Mouse (Mus musculus): ENCODE data around the gene Ephx1. TPM values are rescaled to one million over a fixed set of nuclear protein-coding genes. Genes with fewer than 3 reads are reported as not detected.
"Not testable (repeated sequence)": the region's sequence is repeated elsewhere in the genome, so short reads cannot be mapped to it uniquely, and the experiment has no call there.

The Ephx1 gene
- total RNA-seq, 4 experiments from 2014 or later = 35.3 to 51.3 (median 47.1) TPM

GRCm38 (mm10) chr1:181014731-181015500, 5.8 kb downstream of the Ephx1 start:
- peak; percentile 74 for DNase-seq (ENCODE audit: low spot score)

DNA sequence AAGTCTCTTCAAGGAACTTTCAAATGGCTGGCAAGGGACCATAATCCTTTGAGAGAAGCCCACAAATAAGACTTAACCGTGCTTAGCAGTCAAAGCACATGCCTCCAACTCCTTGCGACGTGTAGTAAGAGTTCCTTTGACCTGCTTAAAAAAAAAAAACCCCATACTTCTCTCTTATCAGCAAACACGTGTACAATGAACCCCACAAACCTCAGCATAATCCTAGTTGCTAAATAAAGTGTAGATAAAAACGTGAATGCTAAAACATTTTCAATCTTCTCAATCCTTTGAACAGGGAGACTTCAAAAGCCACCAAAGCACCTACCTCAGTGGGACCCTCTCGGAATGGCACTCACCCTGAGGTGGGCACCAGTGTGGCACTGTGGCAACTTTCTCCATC, 7.3 kb downstream of the Ephx1 start:
- DNase-seq (ENCODE audit: low spot score) = no peak

GRCm38 (mm10) chr1:181012416-181012815, 8.3 kb downstream of the Ephx1 start:
- no peak for DNase-seq (ENCODE audit: low spot score)

DNA sequence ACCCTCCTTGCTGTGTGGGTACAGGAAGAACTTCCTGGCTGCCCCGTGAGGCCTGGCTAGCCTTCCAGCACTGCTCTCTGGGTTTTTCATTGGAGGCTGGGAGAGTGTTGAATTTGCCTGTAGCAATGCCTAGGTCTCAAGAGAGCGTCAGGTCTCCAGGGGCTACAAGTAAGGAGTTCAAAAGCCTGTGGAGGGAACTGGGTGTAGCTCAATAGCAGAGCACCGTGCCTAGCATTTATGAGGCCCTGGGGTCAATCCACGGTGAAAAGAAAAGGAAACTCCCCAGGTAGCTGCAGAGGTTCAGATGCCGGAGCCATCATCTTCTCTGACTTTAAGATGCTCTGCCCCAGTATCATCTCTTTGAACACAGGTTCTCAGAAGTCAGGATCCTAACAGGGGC, 9.1 kb downstream of the Ephx1 start:
- DNase-seq (ENCODE audit: low spot score) = no peak

DNA sequence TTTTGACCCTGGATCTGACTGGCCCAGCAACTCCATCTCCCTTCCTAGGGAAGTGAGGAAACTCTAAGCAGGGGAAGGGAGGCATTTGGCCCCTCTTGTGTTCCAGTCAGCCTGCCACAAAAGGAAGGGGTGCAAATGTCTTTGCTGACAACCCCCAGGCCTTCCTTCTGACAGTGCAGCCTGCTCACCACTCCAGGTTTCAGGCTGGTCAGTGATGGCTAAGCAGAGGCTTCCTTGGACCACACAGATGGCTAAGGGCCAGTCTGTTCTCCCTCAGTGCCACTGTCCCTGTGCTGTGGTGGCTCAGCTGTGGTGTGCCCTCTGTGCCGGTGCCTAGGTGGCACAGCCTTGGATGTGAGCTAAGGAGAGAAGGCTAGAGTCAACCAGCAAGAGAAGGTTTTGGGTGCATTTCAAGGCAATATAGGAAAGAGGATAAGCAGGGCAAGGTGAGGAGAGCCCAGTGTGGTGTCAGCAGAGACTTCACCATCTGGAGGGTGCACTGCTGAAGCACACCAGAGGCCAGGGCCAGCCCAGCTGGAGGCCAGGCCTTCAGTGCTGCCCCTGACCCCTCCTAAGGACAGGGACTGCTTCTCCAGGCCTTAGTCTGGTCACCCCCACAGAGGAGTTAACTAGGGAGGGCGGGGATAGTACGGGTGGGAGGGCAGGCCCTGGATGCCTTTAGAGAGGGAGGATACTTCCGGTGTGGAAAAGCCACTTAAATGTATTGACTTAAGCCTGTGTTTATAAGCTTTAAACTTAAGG, 10.4 kb downstream of the Ephx1 start:
- no peak for DNase-seq (ENCODE audit: low spot score)

DNA sequence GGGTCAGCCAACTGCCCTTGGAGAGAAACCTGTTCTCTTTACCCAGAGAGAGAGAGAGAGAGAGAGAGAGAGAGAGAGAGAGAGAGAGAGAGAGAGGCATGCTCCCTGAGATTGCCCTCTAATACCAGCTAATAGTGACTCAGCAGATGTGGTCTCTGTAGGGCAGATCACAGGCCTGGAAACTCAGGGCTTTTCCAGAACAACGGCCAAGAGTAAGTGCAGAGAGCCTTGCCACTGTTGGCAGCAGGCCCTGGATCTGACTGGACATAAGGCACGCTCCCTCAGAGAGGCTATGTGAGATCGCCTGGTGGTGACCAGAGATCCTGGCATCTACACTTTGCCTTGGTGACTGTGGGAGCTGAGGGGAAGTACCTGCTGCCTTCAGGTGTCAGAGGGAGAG, 10.9 kb downstream of the Ephx1 start:
- peak; percentile 71 for DNase-seq (ENCODE audit: low spot score)

- DNase-seq (ENCODE audit: low spot score) = no peak
These were observed 11.6 kb downstream of the Ephx1 start for GRCm38 (mm10) chr1:181009011-181009590.

GRCm38 (mm10) chr1:181008266-181008665, 12.4 kb downstream of the Ephx1 start:
- DNase-seq (ENCODE audit: low spot score) = peak; percentile 42

GRCm38 (mm10) chr1:181007831-181008230, 12.9 kb downstream of the Ephx1 start:
- DNase-seq (ENCODE audit: low spot score) = no peak

DNA sequence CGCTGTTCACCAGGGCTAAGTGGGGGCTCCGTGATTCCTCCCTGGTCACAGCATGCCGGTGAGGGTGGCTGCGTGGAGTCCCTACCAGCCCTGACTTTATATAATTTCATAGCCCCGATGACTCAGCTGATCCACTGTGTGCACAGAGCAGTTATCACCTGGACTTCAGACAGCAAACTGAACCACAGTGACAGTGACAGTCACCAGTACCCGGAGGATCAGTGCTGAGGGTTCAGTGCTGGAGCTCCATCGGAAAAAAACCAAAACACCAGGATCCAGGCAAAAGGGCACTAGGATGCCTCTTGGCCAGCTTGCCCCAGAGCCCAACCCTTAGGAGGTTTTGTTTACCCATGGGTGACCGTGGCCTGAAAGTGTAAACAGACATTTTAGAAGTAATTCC, 15.4 kb downstream of the Ephx1 start:
- no peak for DNase-seq (ENCODE audit: low spot score)

GRCm38 (mm10) chr1:181003790-181004189, 16.9 kb downstream of the Ephx1 start:
- no peak for DNase-seq (ENCODE audit: low spot score)

DNA sequence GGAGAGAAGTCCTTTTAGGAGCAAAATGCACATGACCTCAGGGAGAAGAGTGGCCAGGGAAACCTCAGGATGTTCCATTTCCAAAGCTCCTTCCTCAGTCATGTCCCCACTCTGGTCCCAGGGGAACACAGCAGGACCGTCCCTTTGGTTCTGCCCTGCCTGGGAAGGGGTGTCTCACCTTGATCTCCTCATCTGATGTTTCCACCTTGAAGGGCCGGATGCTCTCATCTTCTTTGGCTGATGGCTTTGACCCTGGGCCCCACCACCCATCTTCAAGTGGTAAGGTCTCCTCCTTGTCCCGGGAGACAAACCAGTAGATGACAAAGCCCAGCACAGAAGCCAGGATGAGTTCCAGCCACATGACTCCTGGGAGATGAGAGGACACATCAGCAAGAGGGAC, 19.1 kb downstream of the Ephx1 start:
- DNase-seq (ENCODE audit: low spot score) = no peak

- no peak for DNase-seq (ENCODE audit: low spot score)
These were observed 19.5 kb downstream of the Ephx1 start for GRCm38 (mm10) chr1:181001217-181001616.

GRCm38 (mm10) chr1:181000501-181001092, 20.1 kb downstream of the Ephx1 start:
- DNase-seq (ENCODE audit: low spot score) = no peak

DNA sequence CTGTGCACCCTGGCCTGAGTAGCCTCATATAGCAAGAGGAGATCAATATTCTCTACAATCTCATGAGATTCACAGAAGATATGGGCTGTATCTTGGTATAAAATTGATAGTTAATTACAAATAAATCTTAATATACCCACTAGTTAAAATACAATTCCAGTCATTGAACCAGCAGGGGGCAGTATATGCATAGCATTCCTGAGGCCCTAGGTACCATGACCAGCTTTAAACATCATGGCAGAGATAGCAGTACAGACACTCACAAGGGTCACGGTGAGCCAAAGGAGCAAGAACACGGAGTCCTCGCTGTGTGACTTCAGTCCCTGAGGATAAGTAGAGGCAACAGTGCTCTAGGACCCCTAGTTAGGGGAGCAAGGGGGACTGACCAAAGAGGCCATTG, 28.6 kb downstream of the Ephx1 start:
- peak; percentile 73 for DNase-seq (ENCODE audit: low spot score)

GRCm38 (mm10) chr1:180990671-180991070, 30.0 kb downstream of the Ephx1 start:
- no peak for DNase-seq (ENCODE audit: low spot score)

- DNase-seq (ENCODE audit: low spot score) = peak; percentile 65
These were observed 32.9 kb downstream of the Ephx1 start for GRCm38 (mm10) chr1:180987759-180988158.

GRCm38 (mm10) chr1:180986701-180987100, 34.0 kb downstream of the Ephx1 start:
- DNase-seq (ENCODE audit: low spot score) = no peak

DNA sequence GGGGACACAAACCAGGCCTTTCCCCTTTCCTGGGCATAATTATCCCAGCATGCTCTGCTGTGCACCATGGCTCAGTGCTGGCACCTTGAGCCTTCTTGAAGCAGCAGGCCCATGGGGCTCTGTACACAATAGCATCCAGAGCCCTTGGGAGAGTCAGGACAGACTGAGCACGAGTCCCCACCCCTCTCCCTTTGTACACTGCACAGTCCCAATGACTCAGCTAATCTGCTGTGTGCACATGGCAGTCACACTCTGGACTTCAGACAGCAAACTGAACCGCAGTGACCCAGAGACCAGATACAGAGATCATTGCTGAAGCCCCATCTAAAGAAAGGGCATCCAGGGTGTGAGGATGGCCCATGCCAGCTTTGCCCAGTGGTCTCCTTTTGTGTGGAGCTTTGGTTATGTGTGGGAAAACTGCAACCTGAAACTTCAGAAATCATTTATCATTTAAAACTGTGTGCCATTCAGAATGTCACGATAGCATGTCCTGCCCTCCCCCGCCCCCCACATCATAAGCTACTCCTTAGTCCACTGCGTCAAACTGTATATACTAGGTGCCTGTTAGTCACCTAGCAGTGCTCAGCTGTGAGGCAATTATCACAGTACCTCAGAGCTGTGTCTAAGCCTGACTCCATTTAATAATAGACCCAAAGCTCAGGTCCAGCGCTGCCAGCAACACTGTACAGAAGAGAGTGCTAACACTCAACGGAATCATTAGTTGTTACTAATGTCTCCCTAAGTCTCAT, 39.2 kb downstream of the Ephx1 start:
- not testable (repeated sequence) for DNase-seq (ENCODE audit: low spot score)

GRCm38 (mm10) chr1:180980464-180980863, 40.2 kb downstream of the Ephx1 start:
- DNase-seq (ENCODE audit: low spot score) = no peak

DNA sequence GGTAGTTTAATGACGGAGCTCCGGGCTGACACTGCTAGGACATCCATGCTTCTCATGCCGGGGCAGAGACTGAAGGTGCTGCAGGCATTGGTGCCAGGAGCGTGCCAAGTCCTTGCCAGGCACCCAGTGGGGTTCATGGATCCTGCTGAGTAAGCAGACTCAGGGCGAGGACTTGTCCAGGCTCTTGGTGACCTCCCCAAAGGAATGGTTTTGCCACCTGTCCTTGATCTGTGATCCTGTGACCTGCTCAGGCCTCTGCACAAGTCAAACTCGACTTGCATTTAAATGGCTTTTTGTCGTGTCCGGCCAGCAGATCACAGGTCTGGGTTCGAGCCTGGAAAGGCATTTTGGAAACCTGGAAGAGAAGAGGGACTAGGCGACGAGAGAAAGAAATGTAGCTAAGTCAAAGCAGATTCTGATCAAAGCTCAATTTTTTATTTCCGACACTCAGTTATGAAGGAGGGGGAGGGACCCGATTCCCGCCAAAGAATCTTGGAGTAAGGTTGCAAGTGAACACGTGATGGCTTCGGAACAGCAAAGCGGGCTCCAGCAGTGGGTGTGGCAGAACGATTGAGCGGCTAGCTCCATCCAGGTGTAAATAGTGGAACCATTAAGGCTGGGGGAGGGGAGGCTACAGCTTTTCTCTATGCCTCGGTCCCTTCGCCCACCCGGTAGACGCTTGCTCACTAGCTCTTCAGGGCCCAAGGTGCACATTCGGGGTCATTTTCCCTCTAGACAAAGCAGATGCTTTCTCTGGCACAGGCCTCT, 41.0 kb downstream of the Ephx1 start:
- no peak for DNase-seq (ENCODE audit: low spot score)

All from heart, adult 8-10 months (tissue).